Mouse (Mus musculus) natural killer cell, adult 2 months (primary cell): Measurements from ENCODE around the gene Dlg1.
A peak's percentile ranks its signal among the peaks of the same experiment; 100 is the strongest.

Source experiments
- DNase-seq, 2 experiments: peaks; one replicate each; pipeline ENCODE4 v3.0.0; 2022; ENCODE audit warnings: low spot score in 2 of 2

Dlg1 gene

GRCm38 (mm10) chr16:31844246-31844645 is 181.0 kb downstream of the Dlg1 start:
- DNase-seq: no peak

- no peak for DNase-seq
Measured at GRCm38 (mm10) chr16:31846763-31847162, 183.5 kb downstream of the Dlg1 start.

- DNase-seq: no peak
Measured at GRCm38 (mm10) chr16:31863920-31864319, 200.7 kb downstream of the Dlg1 start.

- no peak for DNase-seq
Measured at GRCm38 (mm10) chr16:31865242-31865641, 202.0 kb downstream of the Dlg1 start.

GRCm38 (mm10) chr16:31866911-31867310 is 203.7 kb downstream of the Dlg1 start:
- DNase-seq: no peak

GRCm38 (mm10) chr16:31867736-31868135 is 204.5 kb downstream of the Dlg1 start:
- no peak for DNase-seq

GRCm38 (mm10) chr16:31873721-31874120 is 210.5 kb downstream of the Dlg1 start:
- DNase-seq: no peak

GRCm38 (mm10) chr16:31875391-31875790 is 212.1 kb downstream of the Dlg1 start:
- no peak for DNase-seq

GRCm38 (mm10) chr16:31876386-31876785 is 213.1 kb downstream of the Dlg1 start:
- no peak for DNase-seq

GRCm38 (mm10) chr16:31878052-31878451 is 214.8 kb downstream of the Dlg1 start:
- no peak for DNase-seq

GRCm38 (mm10) chr16:31878573-31879257 is 215.5 kb downstream of the Dlg1 start, which contains the start of gene Meltf:
Gene Meltf, plus strand, starts transcription at chr16:31878810.
- DNase-seq: peak; percentile 35 to 49

GRCm38 (mm10) chr16:31880146-31880840 is 217.1 kb downstream of the Dlg1 start:
- DNase-seq: no peak

- no peak for DNase-seq
Measured at GRCm38 (mm10) chr16:31882381-31882908, 219.2 kb downstream of the Dlg1 start.

- DNase-seq: no peak
Measured at GRCm38 (mm10) chr16:31883302-31883701, 220.1 kb downstream of the Dlg1 start.

- DNase-seq: no peak
Measured at GRCm38 (mm10) chr16:31883902-31884301, 220.7 kb downstream of the Dlg1 start.

GRCm38 (mm10) chr16:31890907-31891306 is 227.7 kb downstream of the Dlg1 start:
- no peak for DNase-seq

GRCm38 (mm10) chr16:31893396-31894141 is 230.3 kb downstream of the Dlg1 start:
- DNase-seq: no peak

- no peak for DNase-seq
Measured at GRCm38 (mm10) chr16:31896971-31897774, 233.9 kb downstream of the Dlg1 start.

- DNase-seq: no peak
Measured at GRCm38 (mm10) chr16:31898546-31899326, 235.5 kb downstream of the Dlg1 start.

- no peak for DNase-seq
Measured at GRCm38 (mm10) chr16:31901886-31902285, 238.6 kb downstream of the Dlg1 start.

- no peak for DNase-seq
Measured at GRCm38 (mm10) chr16:31903239-31903638, 240.0 kb downstream of the Dlg1 start.
